Comparison of ENCODE assay signal across 10 mouse cellular contexts in the genomic region with DNA sequence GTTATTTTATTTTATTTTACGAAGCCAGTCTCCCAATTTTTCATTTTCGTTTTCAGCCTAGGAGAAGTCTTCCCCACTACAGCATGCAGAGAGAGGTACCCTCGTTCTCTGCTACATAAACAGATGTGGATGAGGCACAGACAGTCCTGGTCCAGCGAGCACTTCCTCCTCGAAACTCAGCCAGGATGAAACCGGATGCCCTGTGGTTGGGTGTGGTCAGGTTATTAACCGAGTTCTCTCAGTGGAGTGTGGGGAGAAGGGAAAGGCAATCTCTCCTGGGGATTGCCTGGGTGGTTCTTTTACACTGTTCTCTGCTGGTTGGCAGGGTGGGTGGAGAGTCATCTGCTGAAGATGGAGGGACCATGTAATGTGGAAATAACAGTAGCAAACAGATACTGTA. TPM values are rescaled to one million over a fixed set of nuclear protein-coding genes. Genes with fewer than 3 reads are reported as not detected.
A peak's percentile ranks its signal among the peaks of the same experiment; 100 is the strongest.
DNase-seq lines count a peak whose midpoint lies in the region; TF ChIP-seq lines count a peak whose summit lies in the region.
"Had no signal": no experiment of that assay in that cellular context is flagged by ENCODE, and none has a peak within 500 bp of the region (broad histone marks: within the 10 kb centered on the region; RNA-seq: fewer than 3 reads in every experiment).

No protein-coding gene starts in this region.

- no peak for TF ChIP-seq CTCF in gastrocnemius, adult 2 months (IDR thresholded peaks at IDR 0.05)
- no peak for TF ChIP-seq CTCF in thymus, adult 2 months (IDR thresholded peaks at IDR 0.05; ENCODE audit: borderline replicate concordance, control insufficient read depth, extremely low read depth, insufficient read depth, low read length, poor library complexity)

- H3K36me3 ChIP-seq in thymus, adult 2 months (ENCODE audit: control insufficient read depth, insufficient read depth, low read length): no peaks in the 10 kb centered on the region
- no peaks in the 10 kb centered on the region for H3K36me3 ChIP-seq in splenic B cell, adult 2 months (ENCODE audit: control insufficient read depth, insufficient read depth, low read length, poor library complexity, severe bottlenecking)
- H3K36me3 ChIP-seq: heart, embryonic 13.5 days had no signal

- intact Hi-C loops in gastrocnemius, adult 2 months (cut with DNase I): no loop called here
- intact Hi-C loops in gastrocnemius, postnatal 36 days (cut with DNase I): no loop called here

- TF ChIP-seq POLR2A in thymus, adult 2 months (IDR thresholded peaks at IDR 0.05; ENCODE audit: control insufficient read depth, extremely low read depth, insufficient read depth, low read length, poor library complexity): no peak

- WGBS in thymus, adult 2 months: under 1% methylated on average over 7 of the region's 7 CpGs

- no peaks in the 10 kb centered on the region for H3K27me3 ChIP-seq in thymus, adult 2 months (ENCODE audit: control insufficient read depth, insufficient read depth, low read length)
- H3K27me3 ChIP-seq in splenic B cell, adult 2 months (ENCODE audit: control insufficient read depth, insufficient read depth, low read length, poor library complexity, severe bottlenecking): no peaks in the 10 kb centered on the region
- H3K27me3 ChIP-seq: heart, embryonic 13.5 days had no signal

- DNase-seq in gastrocnemius, adult 2 months: peak; percentile 33
- DNase-seq in gastrocnemius, postnatal 36 days: no peak
- DNase-seq in thymus, adult 2 months: peak; percentile 6
- no peak for DNase-seq in thymus, postnatal 14 days
- peak; percentile 60 for DNase-seq in lung, postnatal 25 days (ENCODE audit: low spot score)
- peak; percentile 84 for DNase-seq in splenic B cell, adult 2 months (ENCODE audit: low read depth, low spot score)
- no peak for DNase-seq in yolk sac, embryonic 10.5 days (ENCODE audit: low spot score)
- DNase-seq in frontal cortex, adult 2 months (ENCODE audit: extremely low spot score in 1 of 2, low spot score in 1 of 2): no peak

- no peak overlapping the region for H3K4me3 ChIP-seq in gastrocnemius, adult 2 months
- H3K4me3 ChIP-seq in thymus, adult 2 months (ENCODE audit: control insufficient read depth, insufficient read depth, low read length): no peak overlapping the region
- H3K4me3 ChIP-seq: heart, embryonic 13.5 days had no signal

- peaks cover 3% of the 10 kb centered on the region for H3K4me1 ChIP-seq in thymus, adult 2 months (replicated peaks; ENCODE audit: control insufficient read depth, insufficient read depth, low read length)
- H3K4me1 ChIP-seq: heart, embryonic 13.5 days had no signal

- H3K27ac ChIP-seq in gastrocnemius, adult 2 months: no peak overlapping the region
- H3K27ac ChIP-seq in thymus, adult 2 months (ENCODE audit: control insufficient read depth, insufficient read depth, low read length): no peak overlapping the region
- H3K27ac ChIP-seq: heart, embryonic 13.5 days; macrophage had no signal

RNA-seq across cellular contexts. Expression of gene Hnrnpk, which starts 40.6 kb away (rescaled TPM):
- 100 to 1,000 TPM; 239 to 294 TPM for total RNA-seq in gastrocnemius, adult 2 months (2021)
- total RNA-seq in gastrocnemius, postnatal 36 days (2021): 100 to 1,000 TPM; 216 to 254 TPM
- polyA plus RNA-seq in thymus, adult 2 months (2012; rRNA removed): 379 and 419 TPM in 2 replicates
- 394 and 489 TPM in 2 replicates for polyA plus RNA-seq in frontal cortex, adult 2 months (2012; rRNA removed)

RNA-seq across cellular contexts. Expression of gene Rmi1, which starts 41.7 kb away (rescaled TPM):
- total RNA-seq in gastrocnemius, adult 2 months (2021): 1 to 10 TPM; 6.2 to 7.6 TPM
- total RNA-seq in gastrocnemius, postnatal 36 days (2021): 1 to 10 TPM; 4.8 to 5.0 TPM
- polyA plus RNA-seq in thymus, adult 2 months (2012; rRNA removed): 16.9 and 17.3 TPM in 2 replicates
- polyA plus RNA-seq in frontal cortex, adult 2 months (2012; rRNA removed): 12.8 and 13.0 TPM in 2 replicates

RNA-seq across cellular contexts. Expression of gene 2210016F16Rik, which starts 58.8 kb away (rescaled TPM):
- 1 to 10 TPM; 5.2 to 7.6 TPM for total RNA-seq in gastrocnemius, adult 2 months (2021)
- 1 to 10 TPM; 6.8 to 6.9 TPM for total RNA-seq in gastrocnemius, postnatal 36 days (2021)
- 27.9 and 31.7 TPM in 2 replicates for polyA plus RNA-seq in thymus, adult 2 months (2012; rRNA removed)
- 8.2 and 8.5 TPM in 2 replicates for polyA plus RNA-seq in frontal cortex, adult 2 months (2012; rRNA removed)

Comparison
In these comparisons a context has a peak if more than half of its experiments do, and no peak if none do; other contexts are left out.
1. DNase-seq: peak in gastrocnemius, adult 2 months (single experiment), thymus, adult 2 months (single experiment), lung, postnatal 25 days (single experiment) and splenic B cell, adult 2 months (single experiment); none in gastrocnemius, postnatal 36 days (0 of 2), thymus, postnatal 14 days (single experiment), yolk sac, embryonic 10.5 days (single experiment) and frontal cortex, adult 2 months (0 of 2).